Mouse (Mus musculus): ENCODE results near the gene Phf21b.

DNA sequence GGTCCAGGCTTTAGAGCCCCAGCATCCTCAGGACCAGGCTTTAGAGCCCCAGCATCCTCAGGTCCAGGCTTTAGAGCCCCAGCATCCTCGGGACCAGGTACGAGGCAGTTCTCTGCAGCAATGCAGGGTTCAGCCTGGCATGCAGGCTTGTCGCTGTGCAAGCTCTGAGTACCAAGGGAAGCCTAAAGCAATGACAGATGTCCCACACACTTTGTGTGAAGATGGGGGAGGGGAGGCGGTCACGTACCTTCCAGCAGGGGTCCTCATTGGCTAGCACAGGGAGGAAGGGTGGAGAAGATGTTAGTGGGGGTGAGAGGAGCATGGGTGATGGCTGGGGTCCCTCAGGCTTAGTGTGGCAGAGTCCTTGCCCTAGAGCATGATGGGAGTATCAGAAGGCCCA lies 62.2 kb downstream of the Phf21b start:
- TF ChIP-seq TAL1 (IDR thresholded peaks at IDR 0.05; ENCODE audit: low read length) (no peak), GATA1 (IDR thresholded peaks at IDR 0.05; ENCODE audit: low read length) (no peak)
